Mouse (Mus musculus) heart, postnatal 0 days (tissue): Measurements from ENCODE around the gene S100a1. TPM values are rescaled to one million over a fixed set of nuclear protein-coding genes. Genes with fewer than 3 reads are reported as not detected.

Experiments
- ATAC-seq: fragments of 200-750 bp; cut with Nextera tagmentation; 2 replicates; pipeline ENCODE4 v1.8.0; 2017; ENCODE audit warnings: low read depth, moderate number of reproducible peaks, moderate library complexity; ENCODE audit not compliant: insufficient read depth
- DNase-seq: peaks from one replicate; pipeline ENCODE4 v3.0.0-alpha.2; 2016; ENCODE audit warnings: low spot score
- H3K27ac ChIP-seq: fragments of 300-500 bp; sonication (generic); 2 replicates; pipeline ENCODE4 v1.5.1; 2014; ENCODE audit warnings: low read depth, mild to moderate bottlenecking
- H3K27me3 ChIP-seq: fragments of 300-500 bp; sonication (generic); 2 replicates; pipeline ENCODE4 v1.6.1; 2014; ENCODE audit warnings: low read length, mixed read lengths; ENCODE audit not compliant: control insufficient read depth, insufficient read depth
- H3K36me3 ChIP-seq: fragments of 300-500 bp; sonication (generic); replicated peaks from 2 replicates; pipeline ENCODE4 v1.6.1; 2014; ENCODE audit warnings: low read length, mixed read lengths; ENCODE audit not compliant: control insufficient read depth, insufficient read depth
- H3K4me1 ChIP-seq: fragments of 300-500 bp; sonication (generic); 2 replicates; pipeline ENCODE4 v1.6.1; 2014; ENCODE audit warnings: antibody characterized with exemption; ENCODE audit not compliant: control insufficient read depth, insufficient read depth
- H3K4me2 ChIP-seq: fragments of 300-500 bp; sonication (generic); 2 replicates; pipeline ENCODE4 v1.6.1; 2014; ENCODE audit warnings: low read depth, mild to moderate bottlenecking, low read length, moderate library complexity
- H3K4me3 ChIP-seq: fragments of 300-500 bp; sonication (generic); 2 replicates; pipeline ENCODE4 v1.5.1; 2014; ENCODE audit warnings: low read depth, low read length
- H3K9ac ChIP-seq: fragments of 300-500 bp; sonication (generic); replicated peaks from 2 replicates; pipeline ENCODE4 v1.6.1; 2014; ENCODE audit warnings: low read depth, low read length, mixed read lengths
- H3K9me3 ChIP-seq: fragments of 300-500 bp; sonication (generic); replicated peaks from 2 replicates; pipeline ENCODE4 v1.6.1; 2016; ENCODE audit warnings: low read length; ENCODE audit not compliant: control insufficient read depth
- CTCF ChIP-seq: IDR thresholded peaks from 2 replicates; pipeline ENCODE4 v1.5.1; 2016; ENCODE audit warnings: antibody characterized with exemption, control low read depth, low read depth
- EP300 ChIP-seq: IDR thresholded peaks from 2 replicates; pipeline ENCODE4 v1.6.1; 2016; ENCODE audit warnings: antibody characterized with exemption, low read depth
- WGBS: fragments of 180-500 bp; shearing (Covaris S2); extraction: QIAGEN DNeasy Blood & Tissue Kit; methylation state at CpG from one replicate; pipeline ENCODE4 v1.1.7; 2014; 5-methylcytosine and 5-hydroxymethylcytosine counted together
- polyA plus RNA-seq: library from polyadenylated mRNA; unstranded; fragments of >200 nt; fragmentation: Nextera tagmentation; extraction: Ambion mirVana; gene quantifications from 2 replicates; pipeline ENCODE4 v1.2.1, GENCODE M21; 2015
- total RNA-seq: library from RNA; depleted of rRNA; stranded (reverse); fragments of >200 nt; gene quantifications from 2 replicates; pipeline ENCODE4 v1.2.3, GENCODE M21; 2014; ENCODE audit warnings: low replicate concordance

The S100a1 gene
- total and polyA plus RNA-seq, 2 experiments from 2014 or later = 462 to 721 TPM

GRCm38 (mm10) chr3:90515789-90516188 lies 1.6 kb upstream of the S100a1 start:
- Histone ChIP-seq H3K27me3 (no peaks in the 10 kb centered on the region), H3K9ac (no peak overlapping the region), H3K9me3 (no peaks in the 10 kb centered on the region), H3K4me3 (0 out of 2 replicates have a peak overlapping the region, but pooled peaks have one; percentile 65), H3K4me1 (peaks cover 30% of the 10 kb centered on the region), H3K4me2 (peak overlapping the region; percentile 82), H3K36me3 (peaks cover 7% of the 10 kb centered on the region; the same call in 1 of the 2 replicates), H3K27ac (no peak overlapping the region)
- DNase-seq (no peak), ATAC-seq (no peak)
- WGBS = 85% methylated on average over 4 of the region's 4 CpGs
- no peak for TF ChIP-seq EP300
- TF ChIP-seq CTCF = no peak

GRCm38 (mm10) chr3:90515242-90515641 lies 1.1 kb upstream of the S100a1 start:
- H3K4me2 ChIP-seq = peak overlapping the region; percentile 82
- H3K27ac ChIP-seq = peak overlapping the region; percentile 88
- peaks cover 30% of the 10 kb centered on the region for H3K4me1 ChIP-seq
- TF ChIP-seq CTCF (no peak), EP300 (no peak)
- peak overlapping the region; percentile 68 for H3K9ac ChIP-seq
- DNase-seq (no peak), ATAC-seq (no peak)
- H3K4me3 ChIP-seq = peak overlapping the region; percentile 65
- 26% methylated on average over 1 of the region's 1 CpGs for WGBS
- peaks cover 7% of the 10 kb centered on the region; the same call in 1 of the 2 replicates for H3K36me3 ChIP-seq
- no peaks in the 10 kb centered on the region for H3K9me3 ChIP-seq
- H3K27me3 ChIP-seq = no peaks in the 10 kb centered on the region

- no peaks in the 10 kb centered on the region for H3K9me3 ChIP-seq
Observed at GRCm38 (mm10) chr3:90514691-90515090, 499 bp upstream of the S100a1 start.

GRCm38 (mm10) chr3:90512948-90513642 lies 1.1 kb downstream of the S100a1 start:
- no peak for TF ChIP-seq CTCF
- TF ChIP-seq EP300 = no peak
- WGBS = 55% methylated on average over 9 of the region's 9 CpGs
- DNase-seq (no peak), ATAC-seq (no peak)
- Histone ChIP-seq H3K4me1 (peaks cover 32% of the 10 kb centered on the region), H3K9ac (peak overlapping the region; percentile 68), H3K4me2 (peak overlapping the region; percentile 82), H3K9me3 (no peaks in the 10 kb centered on the region), H3K27me3 (no peaks in the 10 kb centered on the region), H3K27ac (peak overlapping the region; percentile 88), H3K36me3 (0 out of 2 replicates have a peak, but pooled peaks cover 6% of the 10 kb centered on the region), H3K4me3 (peak overlapping the region; percentile 65)

More at GRCm38 (mm10) chr3:90514691-90515090, 499 bp upstream of the S100a1 start:
- H3K36me3 ChIP-seq = 0 out of 2 replicates have a peak, but pooled peaks cover 7% of the 10 kb centered on the region
- no peaks in the 10 kb centered on the region for H3K27me3 ChIP-seq
- H3K4me2 ChIP-seq = peak overlapping the region; percentile 82
- DNase-seq (peak; percentile 72), ATAC-seq (peak; percentile 83)
- H3K9ac ChIP-seq = peak overlapping the region; percentile 68
- TF ChIP-seq CTCF (no peak), EP300 (no peak)
- H3K4me3 ChIP-seq = peak overlapping the region; percentile 65
- H3K27ac ChIP-seq = peak overlapping the region; percentile 88
- H3K4me1 ChIP-seq = peaks cover 30% of the 10 kb centered on the region
- under 1% methylated on average over 10 of the region's 10 CpGs for WGBS

- no peak for DNase-seq
- H3K36me3 ChIP-seq = peaks cover 3% of the 10 kb centered on the region; the same call in 1 of the 2 replicates
- no peak overlapping the region for H3K27ac ChIP-seq
- H3K4me3 ChIP-seq = no peak overlapping the region
- peaks cover 40% of the 10 kb centered on the region for H3K4me1 ChIP-seq
- H3K9ac ChIP-seq = no peak overlapping the region
- peak overlapping the region; percentile 82; the same call in 1 of the 2 replicates for H3K4me2 ChIP-seq
- no peaks in the 10 kb centered on the region for H3K27me3 ChIP-seq
- no peak for TF ChIP-seq EP300
- no peak for TF ChIP-seq CTCF
- no peak for ATAC-seq
- H3K9me3 ChIP-seq = no peaks in the 10 kb centered on the region
- 73% methylated on average over 5 of the region's 5 CpGs for WGBS
Observed at GRCm38 (mm10) chr3:90512276-90512675, 1.9 kb downstream of the S100a1 start.

- Histone ChIP-seq H3K4me2 (peak overlapping the region; percentile 56), H3K9ac (no peak overlapping the region), H3K4me1 (peaks cover 30% of the 10 kb centered on the region), H3K36me3 (peaks cover 26% of the 10 kb centered on the region), H3K27ac (peak overlapping the region; percentile 97), H3K4me3 (peak overlapping the region; percentile 93), H3K9me3 (no peaks in the 10 kb centered on the region), H3K27me3 (no peaks in the 10 kb centered on the region)
- no peak for DNase-seq
- ATAC-seq = no peak
- WGBS = 26% methylated on average over 2 of the region's 2 CpGs
- no peak for TF ChIP-seq EP300
- TF ChIP-seq CTCF = no peak
Observed at GRCm38 (mm10) chr3:90509747-90510123, 4.5 kb downstream of the S100a1 start.
